Mouse (Mus musculus) lung, postnatal 4 days (tissue): ENCODE data around the gene Hyou1.
"Not testable (repeated sequence)": the region's sequence is repeated elsewhere in the genome, so short reads cannot be mapped to it uniquely, and the experiment has no call there.

ENCODE experiments used
- DNase-seq, 2 experiments: peaks; one replicate each; pipeline ENCODE4 v3.0.0; 2021

The Hyou1 gene

DNA sequence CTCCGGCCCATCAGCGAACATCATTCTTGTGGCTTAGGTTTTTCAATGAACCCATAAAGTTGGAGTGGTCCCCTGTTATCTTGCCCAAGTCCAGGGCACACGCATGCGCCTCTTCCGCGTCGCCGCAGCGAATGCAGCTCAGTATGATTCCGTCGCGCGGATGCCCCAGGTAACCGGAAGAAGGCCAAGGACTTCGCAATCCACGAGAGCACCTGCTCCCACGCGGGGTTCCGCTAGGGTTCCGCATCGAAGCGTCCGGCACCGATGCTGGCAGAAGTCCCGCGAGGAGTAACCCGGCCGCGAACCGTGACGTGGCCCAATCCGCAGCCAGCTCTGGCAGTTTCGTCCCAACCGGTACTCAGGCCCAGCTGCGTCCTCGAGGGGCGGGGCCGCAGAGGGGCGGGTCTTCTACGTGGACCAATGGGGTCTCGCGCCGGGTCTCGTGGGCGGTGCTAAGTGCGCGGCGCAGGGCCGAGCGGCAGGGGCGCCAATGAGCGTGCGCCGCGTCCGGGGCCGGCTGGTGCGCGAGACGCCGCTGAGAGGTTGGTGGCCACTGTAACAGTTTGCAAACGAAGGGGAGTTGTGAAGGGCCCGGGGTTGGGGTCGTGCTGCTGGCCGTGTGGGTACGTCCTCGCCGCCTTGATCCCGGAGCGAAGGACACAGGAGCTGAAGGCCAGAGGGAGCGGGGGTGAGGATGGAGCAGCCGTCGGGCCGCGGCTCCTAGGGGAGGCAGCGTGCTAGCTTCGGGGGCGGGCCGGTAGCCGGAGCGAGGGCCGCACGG lies at the start of gene Hyou1:
Hyou1 (plus strand) TSS at position 437 of the 781 bp plus-strand sequence.
- DNase-seq = peak; percentile 99 to 100

DNA sequence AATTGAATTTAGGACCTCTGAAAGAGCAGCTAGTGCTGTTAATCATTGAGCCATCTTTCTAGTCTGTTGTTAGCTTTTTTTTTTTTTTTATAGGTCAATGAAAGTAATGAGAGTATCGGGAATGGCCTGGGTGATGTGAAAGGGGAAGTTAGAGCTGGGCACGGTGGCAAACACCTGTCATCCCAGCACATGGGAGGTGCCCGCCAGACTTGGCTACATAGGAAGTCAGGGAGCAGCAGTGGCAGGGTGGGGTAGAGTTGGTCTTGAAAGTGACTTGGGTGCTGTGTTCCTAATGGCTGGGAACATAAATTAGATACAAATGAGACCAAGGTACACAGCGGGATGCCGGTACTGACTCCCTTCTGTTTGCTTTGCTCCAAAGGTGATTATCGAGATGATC lies 48.6 kb upstream of the Hyou1 start:
- DNase-seq = no peak

GRCm38 (mm10) chr9:44332918-44333638 lies 46.2 kb upstream of the Hyou1 start:
- no peak for DNase-seq

GRCm38 (mm10) chr9:44334396-44335330 lies 44.6 kb upstream of the Hyou1 start, which contains the start of gene H2afx:
H2afx (plus strand) TSS chr9:44334694.
- peak; percentile 98 for DNase-seq

DNA sequence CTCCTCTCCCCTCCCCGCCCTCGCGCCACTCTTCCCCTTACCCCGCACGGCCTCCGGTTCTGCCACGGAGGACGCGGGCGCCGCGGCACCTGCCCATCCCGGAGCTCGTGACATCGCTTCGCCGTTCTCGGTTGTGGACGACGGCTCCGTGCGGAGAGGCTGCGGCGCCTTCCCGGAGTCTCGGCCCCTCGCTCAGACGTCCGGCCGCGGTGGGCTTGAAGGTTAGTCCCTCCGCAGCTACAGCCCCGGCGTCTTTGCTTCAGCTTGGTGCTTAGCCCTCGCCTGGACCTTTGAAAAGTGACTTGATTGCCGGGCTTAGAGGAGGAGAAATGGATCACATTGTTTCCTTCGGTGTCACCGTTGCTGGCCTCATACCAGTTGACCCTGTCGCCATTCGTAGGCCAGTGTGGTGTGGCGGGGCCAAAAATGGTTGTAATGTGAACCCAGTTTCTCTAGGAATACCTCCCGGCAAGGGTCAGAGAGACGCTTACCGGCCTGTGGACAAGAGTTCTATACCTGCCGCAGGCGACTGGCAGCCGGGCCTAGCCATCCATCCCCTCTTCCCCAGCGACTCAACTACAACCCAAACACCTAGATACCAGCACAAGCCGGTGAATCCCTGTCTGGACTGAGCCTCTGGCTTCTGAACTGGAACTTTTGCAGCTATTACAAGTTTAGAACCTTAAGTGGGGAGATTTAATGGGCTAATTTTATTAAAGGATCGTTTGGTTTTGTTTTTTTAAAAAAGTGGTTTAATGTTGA lies 43.8 kb upstream of the Hyou1 start:
- no peak for DNase-seq

DNA sequence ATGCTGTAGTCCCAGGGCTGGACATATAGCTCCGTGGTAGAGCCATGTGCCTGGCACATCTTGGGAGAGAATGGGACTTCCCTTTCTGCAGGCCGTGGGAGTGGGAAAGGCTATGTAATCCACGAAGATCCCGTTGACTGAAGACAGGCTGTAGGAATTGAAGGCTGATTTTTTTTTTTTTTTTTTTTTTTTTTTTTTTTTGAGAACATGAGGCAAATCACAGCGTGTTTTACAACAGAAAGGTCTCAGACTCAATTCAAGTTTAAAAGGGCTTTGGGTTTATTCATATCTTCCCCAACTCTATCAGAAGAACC lies 43.2 kb upstream of the Hyou1 start:
- no peak for DNase-seq

- not testable (repeated sequence) for DNase-seq
These were observed 42.8 kb upstream of the Hyou1 start for GRCm38 (mm10) chr9:44336513-44336912.

DNA sequence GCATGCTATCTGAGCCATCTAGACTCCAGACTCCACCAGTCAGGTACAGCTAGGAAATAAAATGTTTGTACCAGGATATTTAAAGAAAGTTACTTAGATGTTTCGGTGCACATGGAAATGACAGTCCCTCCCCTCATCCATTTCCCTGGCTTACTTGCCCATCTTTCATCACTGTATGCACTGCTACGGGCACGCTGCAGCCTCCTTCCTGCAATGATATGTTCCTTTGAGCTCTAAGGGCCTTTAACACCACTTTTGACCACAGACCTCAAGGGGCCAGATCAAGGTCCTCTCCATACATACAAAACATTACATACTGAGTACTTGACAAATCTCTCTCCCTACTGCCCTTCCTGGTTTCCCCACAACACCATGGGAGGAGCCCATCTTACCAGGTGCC lies 42.3 kb upstream of the Hyou1 start:
- DNase-seq = no peak

DNA sequence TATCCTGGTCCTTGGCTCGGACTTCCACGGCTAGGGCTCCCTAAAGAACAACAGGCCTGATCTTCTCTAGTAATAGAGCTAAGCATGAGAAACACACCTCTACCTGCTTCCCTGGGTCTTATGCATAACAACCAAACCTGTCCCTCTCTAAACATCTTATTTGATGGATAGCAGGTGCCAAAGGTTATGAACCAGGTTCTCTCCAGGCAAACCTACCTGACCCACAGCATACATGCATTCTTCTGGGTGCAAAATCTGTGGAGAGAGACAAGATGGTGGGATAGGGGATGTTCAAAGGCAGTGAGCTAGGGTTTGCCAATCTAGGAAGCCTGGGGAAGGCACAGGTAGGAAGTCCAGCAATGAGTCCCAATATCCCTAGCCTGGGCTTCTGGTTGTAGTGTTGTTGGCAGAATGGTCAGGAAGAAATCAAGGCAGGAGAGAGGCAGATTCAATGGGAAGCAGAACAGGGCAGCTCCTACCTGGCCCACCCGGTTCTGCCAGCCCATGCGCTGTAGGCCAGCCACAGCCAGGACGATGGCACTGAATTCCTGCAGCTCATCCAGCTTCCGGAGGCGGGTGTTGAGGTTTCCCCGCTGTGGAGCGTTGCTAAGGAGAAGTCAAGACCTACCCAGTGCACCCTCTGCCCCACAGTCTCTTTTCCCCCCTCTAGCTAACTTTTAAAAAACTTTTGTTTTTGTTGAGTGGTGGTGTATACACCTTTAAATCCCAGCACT lies 41.7 kb upstream of the Hyou1 start:
- no peak for DNase-seq

GRCm38 (mm10) chr9:44338574-44338973 lies 40.7 kb upstream of the Hyou1 start:
- DNase-seq = no peak

GRCm38 (mm10) chr9:44341487-44341886 lies 37.8 kb upstream of the Hyou1 start:
- DNase-seq = no peak

GRCm38 (mm10) chr9:44342173-44342572 lies 37.1 kb upstream of the Hyou1 start:
- no peak for DNase-seq

GRCm38 (mm10) chr9:44342605-44343004 lies 36.7 kb upstream of the Hyou1 start:
- no peak for DNase-seq

DNA sequence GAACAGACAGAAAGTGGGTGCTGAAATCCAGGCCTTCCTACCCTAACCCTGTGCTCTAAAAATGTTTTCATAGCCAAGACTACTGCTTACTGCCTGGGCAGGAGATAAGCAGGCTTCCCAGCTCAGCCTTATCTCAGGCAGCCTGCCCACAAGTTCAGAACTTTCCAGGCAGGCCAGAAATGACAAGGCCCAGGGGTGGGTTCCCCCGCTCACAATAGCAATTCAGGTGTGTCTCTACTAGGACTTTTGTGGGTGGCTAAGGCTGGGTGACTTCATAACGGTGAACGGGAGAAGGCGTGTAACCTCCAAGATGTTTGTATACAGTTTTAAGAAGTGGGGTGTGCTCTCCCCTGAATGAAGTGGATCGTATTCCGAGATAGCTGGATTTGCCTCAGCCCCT lies 36.0 kb upstream of the Hyou1 start:
- peak in 1 of 2 experiments; percentile 22 for DNase-seq

- DNase-seq = peak; percentile 94 to 95
These were observed 35.4 kb upstream of the Hyou1 start, which contains the start of gene Hmbs for GRCm38 (mm10) chr9:44343781-44344421. Hmbs (minus strand) TSS chr9:44344228.

- no peak for DNase-seq
These were observed 33.5 kb upstream of the Hyou1 start for GRCm38 (mm10) chr9:44345570-44346433.

GRCm38 (mm10) chr9:44347166-44347565 lies 32.1 kb upstream of the Hyou1 start:
- DNase-seq = no peak

DNA sequence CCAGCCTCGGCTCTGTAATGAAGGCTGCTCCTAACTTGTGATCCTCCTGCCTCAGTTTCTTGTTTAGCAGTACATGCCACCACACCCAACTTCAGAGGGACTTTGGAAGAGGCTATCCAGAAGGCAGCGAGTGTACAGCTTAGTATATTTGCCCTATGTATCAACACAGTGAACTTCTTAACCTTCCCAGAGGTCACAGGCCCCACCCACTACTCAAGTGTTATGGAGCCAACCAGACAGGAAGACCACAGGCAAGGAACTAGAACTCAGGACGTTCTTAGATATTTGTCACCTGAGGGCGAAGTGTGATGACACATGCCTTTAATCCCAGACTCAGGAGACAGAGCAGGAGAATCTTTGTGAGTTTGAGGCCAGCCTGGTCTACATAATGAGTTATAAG lies 31.7 kb upstream of the Hyou1 start:
- DNase-seq = no peak

DNA sequence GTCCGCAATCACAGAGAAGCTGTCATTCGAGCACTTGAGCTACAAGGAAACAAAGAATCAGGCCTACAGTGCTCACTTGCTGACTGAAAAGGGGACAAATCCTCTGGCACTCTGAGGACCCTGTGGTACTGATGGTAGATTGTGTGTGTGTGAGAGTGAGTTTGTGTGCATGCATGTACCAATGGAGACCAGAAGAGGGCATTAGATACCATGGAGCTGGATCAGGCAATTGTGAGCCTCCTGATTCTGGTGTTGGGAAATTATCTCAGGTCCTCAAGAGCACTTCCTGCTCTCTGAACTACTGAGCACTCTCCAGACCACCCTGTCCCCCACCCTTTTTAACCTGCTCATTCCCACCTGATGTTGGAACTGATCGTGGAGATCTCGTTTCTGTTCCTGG lies 30.7 kb upstream of the Hyou1 start:
- no peak for DNase-seq

- no peak for DNase-seq
These were observed 27.9 kb upstream of the Hyou1 start for GRCm38 (mm10) chr9:44351396-44351795.
